Mouse (Mus musculus) gastrocnemius, adult 2 months (tissue): ENCODE data around the gene Tmprss11c. TPM values are rescaled to one million over a fixed set of nuclear protein-coding genes. Genes with fewer than 3 reads are reported as not detected.
"Not testable (repeated sequence)": the region's sequence is repeated elsewhere in the genome, so short reads cannot be mapped to it uniquely, and the experiment has no call there.

Source experiments
- DNase-seq: peaks from one replicate; pipeline ENCODE4 v3.0.0; 2022
- H3K27ac ChIP-seq: fragments of 200-600 bp; 2 replicates; pipeline ENCODE4 v1.8.1; 2022; ENCODE audit warnings: mild to moderate bottlenecking
- H3K4me3 ChIP-seq: fragments of 200-600 bp; 2 replicates; pipeline ENCODE4 v1.8.1; 2022; ENCODE audit warnings: mild to moderate bottlenecking, moderate library complexity
- CTCF ChIP-seq: fragments of 200-600 bp; IDR thresholded peaks from 2 replicates; pipeline ENCODE4 v1.8.1; 2022; ENCODE audit warnings: antibody characterized with exemption, mild to moderate bottlenecking, moderate library complexity
- intact Hi-C: fragments of 180-260 bp; cut with DNase I; formaldehyde crosslinking; loops from one replicate; pipeline ENCODE4 v1.15.1; 2025
- long read RNA-seq, 2 experiments: library from polyadenylated mRNA; stranded (forward); transcript quantifications; one replicate each; pipeline ENCODE4 v2.0.0; 2021
- total RNA-seq, 2 experiments: library from RNA; stranded (reverse); gene quantifications; 2 replicates each; pipeline ENCODE4 v1.2.3; 2021

Tmprss11c gene
- total RNA-seq = not detected
- long read RNA-seq, experiment 1 = 0 reads
- long read RNA-seq, experiment 2 = 0 reads

GRCm38 (mm10) chr5:86289208-86289607 lies at the start of gene Tmprss11c:
Gene Tmprss11c, minus strand, starts transcription at chr5:86289308.
- no peak within 1 kb of the TSS for H3K4me3 ChIP-seq
- no peak for DNase-seq
- intact Hi-C loops = no loop called here
- no peak within 1 kb of the TSS for H3K27ac ChIP-seq
- no peak for TF ChIP-seq CTCF

GRCm38 (mm10) chr5:86318018-86318956 lies 29.2 kb upstream of the Tmprss11c start:
- H3K4me3 ChIP-seq, intact Hi-C loops, DNase-seq, H3K27ac ChIP-seq: not testable (repeated sequence)

- no peak for TF ChIP-seq CTCF
- Histone ChIP-seq H3K27ac (no peak overlapping the region), H3K4me3 (no peak overlapping the region)
- intact Hi-C loops = no loop called here
- no peak for DNase-seq
Observed at GRCm38 (mm10) chr5:86306116-86306515, 17.0 kb upstream of the Tmprss11c start.

- no peak for DNase-seq
- H3K27ac ChIP-seq = no peak overlapping the region
- intact Hi-C loops = no loop called here
- TF ChIP-seq CTCF = no peak
- H3K4me3 ChIP-seq = no peak overlapping the region
Observed at GRCm38 (mm10) chr5:86303877-86304276, 14.8 kb upstream of the Tmprss11c start.

GRCm38 (mm10) chr5:86246559-86246958 lies 42.5 kb downstream of the Tmprss11c start:
- intact Hi-C loops = no loop called here
- H3K4me3 ChIP-seq = no peak overlapping the region
- TF ChIP-seq CTCF = no peak
- H3K27ac ChIP-seq = no peak overlapping the region
- DNase-seq = no peak

GRCm38 (mm10) chr5:86244880-86245279 lies 44.2 kb downstream of the Tmprss11c start:
- intact Hi-C loops = no loop called here
- Histone ChIP-seq H3K4me3 (no peak overlapping the region), H3K27ac (no peak overlapping the region)
- no peak for DNase-seq
- no peak for TF ChIP-seq CTCF

- no peak overlapping the region for H3K27ac ChIP-seq
- intact Hi-C loops = no loop called here
- TF ChIP-seq CTCF = no peak
- no peak for DNase-seq
- H3K4me3 ChIP-seq = no peak overlapping the region
Observed at GRCm38 (mm10) chr5:86244275-86244674, 44.8 kb downstream of the Tmprss11c start.

- no peak overlapping the region for H3K27ac ChIP-seq
- intact Hi-C loops = no loop called here
- no peak for TF ChIP-seq CTCF
- no peak for DNase-seq
- no peak overlapping the region for H3K4me3 ChIP-seq
Observed at GRCm38 (mm10) chr5:86227156-86227853, 61.8 kb downstream of the Tmprss11c start.

GRCm38 (mm10) chr5:86197801-86198200 lies 91.3 kb downstream of the Tmprss11c start, which contains the start of gene Gnrhr:
Gene Gnrhr, minus strand, starts transcription at chr5:86197901.
- TF ChIP-seq CTCF = no peak
- intact Hi-C loops = no loop called here
- no peak within 1 kb of the TSS for H3K27ac ChIP-seq
- DNase-seq = no peak
- H3K4me3 ChIP-seq = no peak within 1 kb of the TSS

GRCm38 (mm10) chr5:86191356-86191755 lies 97.8 kb downstream of the Tmprss11c start:
- no peak for DNase-seq
- Histone ChIP-seq H3K27ac (no peak overlapping the region), H3K4me3 (peak overlapping the region; percentile 51)
- peak; percentile 66 for TF ChIP-seq CTCF
- intact Hi-C loops = loop anchor here (2.0 kb wide), 1 partner anchor 219 kb away; no protein-coding TSS in a partner anchor

- TF ChIP-seq CTCF = peak; percentile 70
- no peak overlapping the region for H3K27ac ChIP-seq
- intact Hi-C loops = loop anchor here (2.0 kb wide), 1 partner anchor 220 kb away; no protein-coding TSS in a partner anchor
- peak overlapping the region; percentile 51 for H3K4me3 ChIP-seq
- peak; percentile 19 for DNase-seq
Observed at GRCm38 (mm10) chr5:86190770-86191169, 98.3 kb downstream of the Tmprss11c start.

- TF ChIP-seq CTCF = no peak
- intact Hi-C loops = loop anchor here (2.0 kb wide), 1 partner anchor 221 kb away; no protein-coding TSS in a partner anchor
Observed at GRCm38 (mm10) chr5:86190290-86190689, 98.8 kb downstream of the Tmprss11c start.

GRCm38 (mm10) chr5:86187441-86187840 lies 101.7 kb downstream of the Tmprss11c start:
- no peak for TF ChIP-seq CTCF
- no peak for DNase-seq
- no peak overlapping the region for H3K27ac ChIP-seq
- intact Hi-C loops = no loop called here
- no peak overlapping the region for H3K4me3 ChIP-seq

More at GRCm38 (mm10) chr5:86190290-86190689, 98.8 kb downstream of the Tmprss11c start:
- peak; percentile 15 for DNase-seq
- no peak overlapping the region for H3K4me3 ChIP-seq
- no peak overlapping the region for H3K27ac ChIP-seq

Other genes with a start within 250 kb of the Tmprss11c start
- 1 to 10 TPM; 3.0 to 5.4 TPM for gene Cenpc1, start 223.7 kb downstream of the Tmprss11c start, total RNA-seq
- gene Stap1, start 217.6 kb downstream of the Tmprss11c start, total RNA-seq = under 1 TPM in 1 of 2 experiments, not detected in 1; 0.18 TPM
- gene Uba6, start 116.5 kb downstream of the Tmprss11c start, total RNA-seq = 1 to 10 TPM; 4.9 to 6.6 TPM
- gene Gnrhr, start 91.4 kb downstream of the Tmprss11c start, total RNA-seq = not detected
- not detected for gene Tmprss11d, start 84.1 kb upstream of the Tmprss11c start, total RNA-seq
- not detected for gene Tmprss11a, start 179.7 kb upstream of the Tmprss11c start, total RNA-seq
- gene Tmprss11g, start 229.3 kb upstream of the Tmprss11c start, total RNA-seq = not detected